Mouse (Mus musculus): Measurements from ENCODE around the gene Fzd1.

Gene Fzd1

DNA sequence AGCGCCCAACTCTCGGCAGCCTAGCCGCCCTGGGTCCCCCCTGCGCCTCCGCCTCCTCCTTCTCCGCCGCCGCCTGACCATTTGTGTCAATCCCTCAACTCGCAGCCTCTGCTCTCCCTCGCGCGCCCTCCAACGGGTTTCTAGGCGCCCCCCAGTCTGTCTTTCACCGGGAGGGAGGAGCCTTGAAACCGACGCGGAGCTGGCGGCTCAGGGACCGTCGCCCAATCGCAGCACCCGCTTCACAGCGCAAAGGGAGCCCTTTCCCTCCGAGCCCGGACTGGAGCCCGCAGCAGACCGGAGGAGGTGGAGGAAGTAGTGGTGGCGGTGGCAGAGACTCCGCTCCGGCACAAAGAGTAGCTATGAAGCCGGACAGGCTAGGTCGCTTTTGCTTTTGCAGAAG lies at the start of gene Fzd1:
Gene Fzd1 (minus strand): TSS at position 134 of the 400 bp plus-strand sequence.
- DNase-seq (ENCODE audit: low read depth, low spot score), result peak; percentile 78

DNA sequence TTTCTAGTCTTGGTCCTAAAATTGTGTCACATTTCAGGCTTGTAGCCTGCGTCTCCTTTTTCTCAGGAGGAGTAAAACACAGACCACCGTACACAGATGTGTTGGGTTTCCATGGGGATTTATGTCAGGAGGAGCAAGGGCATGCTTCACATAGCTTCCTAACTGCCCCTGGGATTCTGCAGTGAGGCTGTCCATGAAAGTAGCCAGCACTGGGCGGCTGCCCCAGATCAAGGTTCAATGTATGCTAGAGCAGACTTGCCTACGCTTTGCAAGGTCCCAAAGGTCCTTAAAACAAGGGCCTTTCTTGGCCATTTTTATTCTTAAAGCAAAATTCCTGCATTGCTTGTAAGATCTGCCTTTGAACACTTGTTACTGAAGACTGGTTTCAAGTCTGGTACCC lies 47.4 kb upstream of the Fzd1 start:
- DNase-seq (ENCODE audit: low read depth, low spot score), result no peak

DNA sequence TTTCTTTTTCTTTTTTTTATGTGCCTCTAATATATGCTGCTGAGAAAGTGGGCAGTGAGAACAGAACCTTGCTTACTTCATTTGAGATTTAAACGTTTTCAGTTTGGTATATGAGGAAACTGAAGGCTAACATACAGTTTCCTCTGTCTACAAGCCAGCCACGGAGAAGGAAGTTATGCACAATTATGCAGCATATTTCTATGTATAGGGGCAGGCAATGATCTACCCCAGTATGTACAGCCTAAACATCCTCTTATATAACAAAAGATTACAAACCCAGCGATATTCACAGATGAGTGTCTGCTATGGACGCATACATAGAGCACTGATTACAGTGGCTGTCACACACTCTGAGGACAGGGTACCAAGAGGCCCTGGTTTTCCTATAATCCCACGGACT lies 45.9 kb upstream of the Fzd1 start:
- DNase-seq (ENCODE audit: low read depth, low spot score), result no peak

DNA sequence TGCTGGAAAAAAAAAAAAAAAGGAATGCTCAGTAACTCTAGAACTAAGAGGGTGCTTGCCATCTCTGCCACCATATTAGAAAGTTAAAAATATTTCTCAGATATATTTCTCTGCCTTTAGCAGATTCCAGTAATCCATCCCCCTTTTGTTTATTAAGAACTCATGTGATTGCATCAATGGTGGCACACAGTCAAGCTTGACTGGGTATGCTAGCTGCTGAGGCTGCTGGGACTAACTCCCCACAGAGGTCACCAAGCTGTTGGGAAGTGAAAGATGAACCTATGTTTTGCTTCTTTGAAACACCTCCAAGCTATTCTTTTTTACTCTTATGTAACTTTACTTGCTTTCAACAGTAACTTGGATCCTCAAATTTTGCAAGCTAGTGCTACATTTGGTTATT lies 44.1 kb upstream of the Fzd1 start:
- DNase-seq (ENCODE audit: low read depth, low spot score), result no peak

DNA sequence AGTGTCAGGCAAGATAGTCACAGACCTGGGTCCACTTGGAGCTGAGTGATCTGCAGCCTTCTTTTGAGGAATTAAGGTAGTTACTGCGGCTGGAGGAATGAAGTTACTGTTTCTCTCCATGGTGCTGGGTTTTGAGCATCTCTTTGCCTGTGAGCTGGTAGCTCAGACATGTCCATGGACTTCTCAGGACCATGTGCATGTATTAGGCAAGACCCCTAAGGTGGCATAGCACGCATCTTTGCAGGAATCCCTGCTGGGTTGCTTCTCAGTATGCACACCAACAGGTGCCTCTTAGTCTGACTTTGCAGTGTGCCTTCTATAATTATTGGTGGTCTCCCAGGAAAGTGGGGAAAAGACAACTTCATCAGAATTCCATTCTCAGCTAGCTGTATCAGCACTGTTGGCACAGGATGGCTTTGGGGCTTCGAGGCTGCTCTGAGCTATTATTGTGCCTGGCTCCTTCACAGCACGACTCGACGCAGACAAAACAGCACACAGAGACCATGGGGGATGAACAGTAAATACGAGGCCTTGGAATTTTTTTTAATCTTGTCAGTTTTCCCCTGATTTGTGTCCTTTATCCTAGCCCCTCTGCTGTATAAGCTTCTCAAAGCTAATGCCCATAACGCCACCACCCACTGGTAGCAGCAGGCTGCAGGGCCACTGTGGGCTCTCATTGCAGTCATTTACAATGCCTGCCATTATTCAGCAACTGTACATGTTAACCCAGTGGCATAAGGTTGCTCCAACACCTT lies 43.4 kb upstream of the Fzd1 start:
- DNase-seq (ENCODE audit: low read depth, low spot score), result no peak

DNA sequence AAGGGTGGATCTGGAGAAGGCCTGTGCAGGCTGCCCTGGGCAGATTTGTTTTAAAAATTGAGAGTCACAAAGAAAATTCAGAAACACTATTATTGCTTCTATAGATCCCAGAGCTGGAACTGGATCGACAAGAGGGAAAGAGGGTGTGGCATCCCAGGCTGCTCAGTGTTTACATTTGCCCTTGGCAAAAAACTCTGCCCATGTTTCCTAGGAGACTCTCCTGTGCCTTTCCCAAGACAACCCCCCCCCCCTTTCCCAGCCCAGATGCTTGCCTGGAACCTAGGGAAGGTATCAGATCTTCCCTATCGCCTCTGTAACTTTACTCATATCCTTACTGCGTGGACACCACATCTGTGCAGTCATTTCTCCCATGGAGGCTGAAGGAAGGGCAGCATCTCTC lies 33.4 kb upstream of the Fzd1 start:
- DNase-seq (ENCODE audit: low read depth, low spot score), result no peak

DNA sequence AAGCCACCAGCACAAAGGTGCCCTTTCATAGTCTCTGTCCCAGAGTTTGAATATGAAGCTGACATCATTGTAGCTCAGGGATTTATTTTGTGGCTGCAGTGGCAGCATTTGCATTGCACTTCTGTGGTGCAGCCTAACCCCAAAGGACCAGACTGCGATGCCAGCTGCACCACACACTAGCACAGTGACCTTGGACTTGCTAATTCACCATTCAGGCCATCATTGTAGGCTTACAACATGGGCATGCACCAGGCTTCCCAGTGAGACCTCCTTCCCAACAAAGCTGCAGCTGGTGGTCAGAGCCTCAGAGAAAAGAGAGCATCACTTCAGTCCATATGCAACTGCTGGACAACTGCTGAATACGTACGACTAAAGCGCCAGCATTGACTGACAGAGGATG lies 32.4 kb upstream of the Fzd1 start:
- DNase-seq (ENCODE audit: low read depth, low spot score), result no peak

DNA sequence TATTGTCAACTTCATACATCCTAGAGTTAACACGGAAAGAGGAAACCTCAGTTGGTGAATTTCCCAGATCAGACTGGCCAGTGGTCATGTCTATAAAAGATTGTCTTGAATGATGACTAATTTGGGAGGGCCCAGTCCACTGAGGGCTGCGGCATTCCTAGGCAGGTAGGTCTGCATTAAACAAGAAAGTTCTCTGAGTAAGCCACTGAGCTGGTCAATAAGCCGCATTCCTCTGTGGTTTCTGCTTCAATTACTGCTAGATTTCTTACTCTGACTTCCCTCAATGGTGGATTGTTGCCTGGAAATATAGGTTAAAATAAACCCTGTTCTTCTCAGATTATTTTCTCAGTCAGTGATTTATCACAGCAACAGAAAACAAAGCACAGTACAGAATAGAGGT lies 30.6 kb upstream of the Fzd1 start:
- DNase-seq (ENCODE audit: low read depth, low spot score), result no peak

DNA sequence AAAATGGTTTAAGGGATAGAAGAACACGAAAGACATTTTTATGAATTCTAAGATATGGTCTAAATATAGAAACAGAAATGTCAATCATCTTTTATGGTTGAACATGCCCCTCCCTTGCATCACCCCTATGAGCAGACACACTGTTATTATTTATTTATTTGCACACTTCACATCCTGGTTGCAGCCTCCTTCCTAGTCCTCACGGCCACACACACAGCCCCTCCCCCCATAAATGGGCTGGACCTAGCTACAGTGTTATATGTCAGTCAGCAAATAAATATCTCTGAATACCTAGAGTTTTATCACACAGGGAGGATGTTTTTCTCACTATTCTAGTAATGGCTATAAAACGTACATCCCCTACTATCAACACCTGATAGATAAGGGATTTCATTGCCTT lies 29.0 kb upstream of the Fzd1 start:
- DNase-seq (ENCODE audit: low read depth, low spot score), result no peak

DNA sequence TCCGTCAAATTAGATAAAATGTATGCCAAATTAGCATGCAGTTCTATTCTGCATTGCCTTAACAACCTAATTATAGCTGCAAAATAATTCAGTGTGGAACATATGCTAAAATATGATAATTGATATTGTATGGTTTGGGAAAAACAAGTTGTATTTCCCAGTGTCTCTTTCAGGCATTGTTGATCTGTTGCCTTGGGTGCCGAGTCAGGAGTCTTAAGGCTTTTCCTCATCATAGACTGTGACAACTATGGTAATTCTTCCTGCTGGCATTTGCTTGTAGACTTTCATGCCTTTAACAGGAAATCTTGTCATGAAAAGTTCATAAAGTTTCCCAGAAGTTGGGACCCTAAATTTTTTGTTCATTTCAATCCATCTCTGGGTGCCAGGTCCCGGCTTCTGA lies 20.4 kb upstream of the Fzd1 start:
- DNase-seq (ENCODE audit: low read depth, low spot score), result no peak

DNA sequence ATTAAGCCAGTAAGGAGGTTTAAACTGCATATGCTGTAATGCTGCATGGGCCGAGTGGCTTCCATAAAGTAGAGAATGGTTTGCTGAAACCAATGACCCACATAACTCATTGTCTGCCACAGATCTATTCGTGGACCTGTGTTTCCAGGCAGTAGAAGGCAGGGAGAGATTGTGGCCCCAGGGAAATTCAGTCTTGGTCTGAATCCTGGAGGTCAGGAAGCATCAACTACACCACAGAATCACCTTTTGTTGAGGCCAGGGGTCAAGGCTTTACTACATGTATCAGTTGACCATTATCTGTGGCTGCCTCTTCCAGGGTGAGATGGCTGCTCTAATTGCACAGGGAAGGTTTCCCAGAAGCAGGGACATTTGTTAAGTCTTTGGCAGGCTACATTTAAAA lies 18.7 kb upstream of the Fzd1 start:
- no peak for DNase-seq (ENCODE audit: low read depth, low spot score)

DNA sequence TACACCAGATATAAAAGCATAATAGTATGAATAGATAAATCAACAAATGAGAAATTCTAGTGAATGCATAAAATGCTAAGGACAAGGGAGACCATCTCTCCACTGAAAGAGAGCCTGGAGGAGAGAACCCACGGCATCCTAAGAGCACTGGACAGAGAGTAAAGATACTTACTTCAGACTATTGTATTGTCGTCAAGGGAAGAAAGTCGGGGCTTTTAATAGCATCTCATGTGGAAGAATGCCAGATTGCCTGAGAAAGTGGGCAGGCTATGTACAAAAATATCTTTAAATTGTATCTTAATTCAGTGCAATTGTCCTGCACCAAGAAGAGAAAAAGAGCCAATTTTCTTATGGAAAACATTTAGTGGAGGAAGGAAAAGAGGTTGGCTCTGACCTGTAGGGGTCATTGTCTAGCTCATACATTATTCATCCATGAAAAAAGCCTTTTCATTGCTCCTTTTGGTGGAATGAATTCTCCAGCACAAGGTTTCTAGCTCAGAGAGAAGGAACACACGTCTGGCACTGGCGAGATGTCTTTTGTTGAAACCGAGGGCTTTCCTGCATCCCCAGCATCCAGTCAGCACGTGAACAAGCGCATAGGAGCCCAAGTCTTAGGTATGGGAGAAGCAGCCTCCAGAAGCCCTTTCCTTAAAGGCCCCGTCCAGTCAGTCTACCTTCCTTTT lies 15.4 kb upstream of the Fzd1 start:
- no peak for DNase-seq (ENCODE audit: low read depth, low spot score)

DNA sequence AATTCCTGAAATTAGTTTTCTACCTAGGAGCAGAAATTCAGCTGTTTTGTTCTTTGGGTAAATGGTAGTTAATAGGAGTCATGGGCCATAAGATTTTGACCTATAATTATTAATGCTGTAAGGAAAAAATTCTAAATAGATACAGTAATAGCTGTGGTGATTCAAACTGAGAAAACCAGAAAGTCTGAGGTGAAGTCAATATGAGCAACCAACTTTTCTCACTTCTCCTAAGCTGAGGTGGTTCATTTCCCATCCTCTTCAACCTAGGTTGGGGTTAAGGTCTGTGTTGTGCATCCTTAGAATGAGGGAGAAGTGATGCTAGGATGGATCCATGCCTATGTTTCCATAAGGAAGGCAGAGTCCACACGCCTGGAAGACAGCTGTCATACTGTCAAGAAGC lies 12.8 kb upstream of the Fzd1 start:
- no peak for DNase-seq (ENCODE audit: low read depth, low spot score)

DNA sequence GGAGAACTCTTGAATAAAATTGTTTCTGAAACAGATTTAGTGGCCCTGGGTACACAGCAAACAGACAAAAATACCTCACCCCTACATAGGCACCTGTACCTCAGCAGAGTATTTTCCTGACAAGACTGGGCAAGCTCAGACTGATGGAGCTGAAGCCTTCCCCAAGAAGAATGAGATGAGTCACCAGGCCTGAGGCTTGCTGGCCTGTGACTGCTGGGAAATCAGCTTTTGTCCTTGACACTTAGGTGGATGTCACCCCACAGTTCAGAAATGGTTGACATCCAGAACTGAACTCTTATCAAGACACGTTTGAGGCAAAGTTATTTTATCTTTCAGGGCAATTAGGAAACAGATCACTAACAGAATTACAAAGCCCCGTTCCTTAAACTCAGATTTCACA lies 10.1 kb upstream of the Fzd1 start:
- DNase-seq (ENCODE audit: low read depth, low spot score), result no peak

DNA sequence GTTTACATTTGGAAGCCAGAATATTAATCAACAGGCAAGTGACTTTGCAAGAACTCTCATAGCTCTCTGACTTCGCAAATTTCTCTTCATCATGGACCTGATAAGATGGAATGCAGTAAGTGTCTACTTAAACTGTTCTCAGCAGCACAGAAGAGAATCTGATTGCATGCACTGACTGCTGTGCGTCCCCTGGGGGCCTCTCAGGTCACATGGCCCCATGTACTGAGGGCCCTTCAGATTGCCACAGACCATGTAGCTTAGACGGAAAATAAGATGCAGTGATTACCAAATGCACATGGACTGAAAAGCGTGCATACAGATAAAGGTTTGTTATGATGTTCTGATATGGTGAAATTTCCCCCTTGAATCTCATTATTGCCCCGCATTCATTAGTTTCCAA lies 8.9 kb upstream of the Fzd1 start:
- DNase-seq (ENCODE audit: low read depth, low spot score), result no peak

DNA sequence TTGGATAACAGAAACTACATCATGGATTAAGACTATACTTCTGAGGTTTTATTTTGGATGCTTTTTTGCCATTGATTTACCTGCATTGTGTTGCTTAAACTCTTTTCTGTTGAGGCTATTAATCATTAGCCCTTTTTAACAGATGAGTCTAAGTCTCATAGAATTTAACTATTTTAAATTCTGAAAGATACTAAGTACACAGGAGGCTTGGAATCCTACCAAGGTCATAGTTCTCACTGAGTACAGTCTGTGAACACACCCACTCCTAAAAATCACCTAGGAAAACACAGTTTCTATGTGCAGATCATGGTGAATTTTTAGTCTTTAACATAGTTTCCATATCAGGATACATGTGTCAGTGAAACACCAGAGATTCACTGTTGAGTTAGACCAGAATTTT lies 4.1 kb upstream of the Fzd1 start:
- DNase-seq (ENCODE audit: low read depth, low spot score), result no peak

DNA sequence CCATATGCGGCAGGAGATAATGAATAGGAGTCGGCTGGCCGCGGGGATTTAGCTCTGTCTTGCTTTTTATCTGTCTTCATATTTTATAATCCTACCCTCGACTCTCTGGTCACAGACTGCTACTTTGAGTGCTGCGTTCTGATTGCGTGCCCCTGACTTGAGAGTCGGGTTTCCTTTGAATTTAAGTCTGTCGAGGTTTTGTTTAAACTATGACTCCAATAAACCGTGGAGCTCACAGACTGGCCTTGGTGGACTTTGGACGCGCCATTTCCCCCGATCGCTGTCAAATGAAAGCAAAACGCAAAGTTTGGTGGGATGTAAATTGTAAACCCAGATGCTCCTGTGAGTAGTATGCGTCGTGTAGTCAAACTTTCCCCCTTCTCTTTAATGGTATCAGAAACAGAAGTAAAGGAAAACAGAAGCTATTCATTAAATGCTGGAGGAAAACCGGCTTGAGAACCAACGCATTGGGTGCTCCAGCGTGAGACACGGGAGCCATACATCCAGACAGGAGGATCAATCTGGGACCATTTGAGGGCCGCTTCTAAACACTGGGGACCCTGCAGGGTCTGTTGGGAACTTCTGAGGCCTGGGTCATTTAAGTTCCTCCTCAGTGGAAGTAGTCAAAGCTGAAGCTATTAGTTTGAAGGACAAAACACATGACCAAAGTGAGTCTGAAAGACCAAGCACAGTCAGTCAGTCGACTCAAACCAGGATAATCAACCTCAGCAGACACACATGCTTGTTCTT lies 671 bp upstream of the Fzd1 start:
- no peak for DNase-seq (ENCODE audit: low read depth, low spot score)

DNA sequence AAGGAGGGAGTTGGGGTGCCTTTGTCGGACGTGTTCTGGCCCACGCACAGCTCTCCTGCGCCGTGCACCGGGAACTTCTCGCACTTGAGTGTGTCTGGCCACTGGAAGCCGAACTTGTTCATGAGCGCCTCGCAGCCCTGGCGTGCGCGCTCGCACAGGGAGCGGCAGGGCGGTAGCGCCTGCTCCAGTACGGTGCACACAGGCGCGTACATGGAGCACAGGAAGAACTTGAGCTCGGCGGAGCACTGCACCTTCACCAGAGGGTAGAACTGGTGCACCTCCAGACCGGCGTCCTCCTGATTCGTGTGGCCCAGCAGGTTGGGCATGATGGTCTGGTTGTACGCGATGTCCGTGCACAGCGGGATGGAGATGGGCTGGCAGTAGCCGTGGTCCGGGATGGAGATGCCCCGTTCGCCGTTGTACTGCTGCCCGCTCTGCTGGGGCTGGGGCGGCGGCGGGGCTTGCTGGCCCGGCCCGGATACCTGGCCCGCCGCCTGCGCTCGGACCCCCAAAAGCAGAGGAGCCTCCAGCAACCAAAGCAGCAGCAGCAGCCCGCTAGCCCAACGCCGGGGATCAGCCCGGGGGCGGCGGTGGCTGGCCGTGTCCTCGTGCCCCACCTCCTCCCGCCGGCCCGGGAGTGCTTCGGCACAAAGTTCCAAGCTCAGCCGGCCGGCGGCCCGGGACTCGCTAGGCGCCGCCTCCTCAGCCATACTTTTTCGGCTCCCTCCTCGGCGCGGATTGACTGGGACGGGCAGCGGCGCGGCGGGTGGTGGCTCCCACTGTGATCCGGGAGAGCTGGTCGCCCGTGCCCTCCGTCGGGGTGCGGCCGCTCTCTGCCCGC lies 744 bp downstream of the Fzd1 start:
- no peak for DNase-seq (ENCODE audit: low read depth, low spot score)

DNA sequence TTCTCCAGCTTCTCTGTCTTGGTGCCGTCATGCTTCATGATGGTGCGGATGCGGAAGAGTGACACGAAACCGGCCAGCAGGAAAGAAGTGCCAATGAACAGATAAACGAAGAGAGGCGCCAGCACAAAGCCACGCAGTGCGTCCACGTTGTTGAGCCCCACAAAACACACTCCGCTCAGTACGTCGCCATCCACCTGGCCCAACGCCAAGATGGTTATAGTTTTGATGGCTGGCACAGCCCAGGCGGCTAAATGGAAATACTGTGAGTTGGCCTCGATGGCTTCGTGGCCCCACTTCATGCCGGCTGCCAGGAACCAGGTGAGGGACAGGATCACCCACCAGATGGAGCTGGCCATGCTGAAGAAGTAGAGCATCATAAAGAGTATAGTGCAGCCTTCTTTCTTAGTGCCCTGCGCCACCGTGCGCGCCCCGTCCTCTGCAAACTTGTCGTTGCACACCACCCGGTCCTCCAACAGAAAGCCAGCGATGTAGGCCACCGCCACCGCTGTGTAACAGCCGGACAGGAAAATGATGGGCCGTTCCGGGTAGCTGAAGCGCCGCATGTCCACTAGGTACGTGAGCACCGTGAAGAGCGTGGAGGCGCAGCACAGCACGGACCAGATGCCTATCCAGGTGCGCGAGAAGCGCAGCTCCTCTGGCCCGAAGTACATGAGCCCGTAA lies 1.7 kb downstream of the Fzd1 start:
- DNase-seq (ENCODE audit: low read depth, low spot score), result no peak

DNA sequence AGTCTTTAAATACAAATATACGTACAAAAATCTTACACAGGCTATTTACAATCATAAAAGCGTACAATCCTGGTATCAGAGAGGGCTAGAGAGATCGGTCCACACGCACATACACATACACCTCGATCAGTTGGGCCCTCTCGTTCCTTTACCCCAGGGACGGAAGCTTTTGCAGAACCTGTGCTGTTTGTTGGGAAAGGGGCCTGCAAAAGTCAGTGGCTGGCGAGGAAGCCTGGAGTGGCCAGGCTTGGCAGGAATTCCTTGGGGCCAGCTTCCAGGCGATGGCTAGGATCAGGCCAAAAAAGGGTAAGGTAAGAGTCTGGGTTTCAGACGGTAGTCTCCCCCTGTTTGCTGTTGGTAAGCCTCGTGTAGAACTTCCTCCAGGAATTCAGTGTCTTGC lies 2.5 kb downstream of the Fzd1 start:
- no peak for DNase-seq (ENCODE audit: low read depth, low spot score)

DNA sequence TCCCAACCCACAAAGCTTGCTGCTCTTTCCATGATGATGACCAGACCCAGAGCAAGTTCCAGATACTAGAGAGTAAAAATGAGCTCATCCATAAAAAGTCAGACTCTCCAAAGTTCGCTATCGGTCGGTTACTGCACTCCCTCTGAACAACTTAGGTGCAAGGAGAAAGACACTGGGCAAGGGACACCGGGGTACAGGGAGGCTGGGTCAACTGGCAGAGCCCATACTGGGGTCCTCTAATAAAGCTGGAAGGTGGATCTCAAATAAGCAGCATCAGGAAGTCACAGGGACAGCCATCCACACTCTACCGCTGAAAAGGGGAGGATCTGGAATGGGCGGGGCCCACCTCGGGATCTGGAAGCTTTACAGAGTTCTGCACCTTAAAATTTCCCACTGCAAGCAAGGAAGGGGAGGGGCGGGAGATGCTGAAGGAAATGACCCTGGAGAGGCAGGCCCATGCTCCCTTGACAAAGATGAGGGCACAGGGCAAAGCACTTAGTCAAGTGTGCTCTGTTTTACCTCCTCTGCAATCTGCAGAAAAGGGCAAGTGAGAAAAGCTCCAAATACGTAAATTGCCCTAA lies 3.0 kb downstream of the Fzd1 start:
- no peak for DNase-seq (ENCODE audit: low read depth, low spot score)
